Mouse (Mus musculus) cerebellum, adult (tissue): ENCODE results near the gene Dennd1b.

ENCODE experiments used
- ATAC-seq: cut with Nextera tagmentation; 2 replicates; pipeline ENCODE4 v1.9.2; 2017; ENCODE audit warnings: mild to moderate bottlenecking, moderate library complexity, mixed read lengths; ENCODE audit not compliant: insufficient number of reproducible peaks, low FRiP score, low TSS enrichment

The Dennd1b gene

GRCm38 (mm10) chr1:139161619-139162018, 198.4 kb downstream of the Dennd1b start:
- no peak for ATAC-seq

- ATAC-seq: peak; percentile 50; the same call in 1 of the 2 replicates
Observed at GRCm38 (mm10) chr1:139162814-139163213, 199.6 kb downstream of the Dennd1b start.

- no peak for ATAC-seq
Observed at GRCm38 (mm10) chr1:139174058-139174832, 211.0 kb downstream of the Dennd1b start.

- no peak for ATAC-seq
Observed at GRCm38 (mm10) chr1:139179707-139180106, 216.5 kb downstream of the Dennd1b start.

GRCm38 (mm10) chr1:139180481-139181149, 217.4 kb downstream of the Dennd1b start:
- no peak for ATAC-seq

- no peak for ATAC-seq
Observed at GRCm38 (mm10) chr1:139192635-139193034, 229.4 kb downstream of the Dennd1b start.

GRCm38 (mm10) chr1:139194011-139194410, 230.8 kb downstream of the Dennd1b start:
- no peak for ATAC-seq

- ATAC-seq: no peak
Observed at GRCm38 (mm10) chr1:139194428-139195028, 231.3 kb downstream of the Dennd1b start.

- no peak for ATAC-seq
Observed at GRCm38 (mm10) chr1:139203026-139203425, 239.8 kb downstream of the Dennd1b start.

- ATAC-seq: no peak
Observed at GRCm38 (mm10) chr1:139206259-139206658, 243.0 kb downstream of the Dennd1b start.

- ATAC-seq: no peak
Observed at GRCm38 (mm10) chr1:139209796-139210195, 246.6 kb downstream of the Dennd1b start.

- no peak for ATAC-seq
Observed at GRCm38 (mm10) chr1:139210505-139210904, 247.3 kb downstream of the Dennd1b start.

GRCm38 (mm10) chr1:139215311-139215710, 252.1 kb downstream of the Dennd1b start:
- ATAC-seq: no peak

GRCm38 (mm10) chr1:139223804-139224203, 260.6 kb downstream of the Dennd1b start:
- ATAC-seq: no peak

GRCm38 (mm10) chr1:139224309-139224949, 261.2 kb downstream of the Dennd1b start:
- ATAC-seq: no peak
